Mouse (Mus musculus) midbrain, embryonic 12.5 days (tissue): Measurements from ENCODE around the gene Ntm. TPM values are rescaled to one million over a fixed set of nuclear protein-coding genes. Genes with fewer than 3 reads are reported as not detected.

ENCODE experiments used
- ATAC-seq: fragments of 200-750 bp; cut with Nextera tagmentation; 2 replicates; pipeline ENCODE4 v1.8.0; 2017; ENCODE audit warnings: low read depth, moderate TSS enrichment, moderate library complexity; ENCODE audit not compliant: low FRiP score
- H3K27ac ChIP-seq: fragments of 300-500 bp; sonication (generic); replicated peaks from 2 replicates; pipeline ENCODE4 v1.5.1; 2016; ENCODE audit warnings: mild to moderate bottlenecking
- H3K27me3 ChIP-seq: fragments of 300-500 bp; sonication (generic); 2 replicates; pipeline ENCODE4 v1.6.1; 2016; ENCODE audit warnings: mild to moderate bottlenecking
- H3K36me3 ChIP-seq: fragments of 300-500 bp; sonication (generic); 2 replicates; pipeline ENCODE4 v1.6.1; 2016
- H3K4me1 ChIP-seq: fragments of 300-500 bp; sonication (generic); 2 replicates; pipeline ENCODE4 v1.6.1; 2016
- H3K4me2 ChIP-seq: fragments of 300-500 bp; sonication (generic); replicated peaks from 2 replicates; pipeline ENCODE4 v1.6.1; 2016; ENCODE audit warnings: mild to moderate bottlenecking, moderate library complexity
- H3K4me3 ChIP-seq: fragments of 300-500 bp; sonication (generic); 2 replicates; pipeline ENCODE4 v1.5.1; 2016; ENCODE audit warnings: mild to moderate bottlenecking
- H3K9ac ChIP-seq: fragments of 300-500 bp; sonication (generic); replicated peaks from 2 replicates; pipeline ENCODE4 v1.6.1; 2016; ENCODE audit warnings: mild to moderate bottlenecking, moderate library complexity
- H3K9me3 ChIP-seq: fragments of 300-500 bp; sonication (generic); 2 replicates; pipeline ENCODE4 v1.6.1; 2016; ENCODE audit warnings: mild to moderate bottlenecking
- WGBS: fragments of 180-500 bp; shearing (Covaris S2); methylation state at CpG from one replicate; pipeline ENCODE4 v1.1.7; 2016; 5-methylcytosine and 5-hydroxymethylcytosine counted together
- polyA plus RNA-seq: library from polyadenylated mRNA; unstranded; fragments of >200 nt; fragmentation: Nextera tagmentation; extraction: Ambion mirVana; gene quantifications from 2 replicates; pipeline ENCODE4 v1.2.1, GENCODE M21; 2016

Ntm gene
- polyA plus RNA-seq, 1 experiment from 2014 or later: 39.0 TPM

DNA sequence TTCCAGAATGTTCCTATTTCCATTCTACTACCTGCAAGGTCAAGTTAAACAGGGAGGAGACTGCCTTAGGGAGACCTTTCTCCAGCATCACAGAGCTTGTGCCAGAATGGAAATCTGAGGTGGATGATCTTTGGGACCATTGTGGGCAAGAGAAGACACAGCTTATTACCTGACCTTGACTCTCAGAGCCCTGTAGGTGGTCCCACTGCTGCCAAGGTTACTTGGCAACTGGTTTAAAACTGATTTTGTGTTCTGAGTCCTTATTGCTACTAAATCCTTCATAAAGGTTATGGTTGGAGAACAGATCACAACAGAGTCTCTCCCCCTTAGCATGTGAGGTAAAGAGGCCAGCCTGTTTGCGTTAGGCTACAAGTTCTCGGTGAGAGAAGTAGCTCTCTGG, 839.1 kb downstream of the Ntm start:
- H3K4me3 ChIP-seq: no peak overlapping the region
- H3K27me3 ChIP-seq: no peaks in the 10 kb centered on the region
- no peaks in the 10 kb centered on the region for H3K36me3 ChIP-seq
- WGBS: 85% methylated on average over 2 of the region's 2 CpGs
- H3K27ac ChIP-seq: no peak overlapping the region
- H3K9ac ChIP-seq: no peak overlapping the region
- no peaks in the 10 kb centered on the region for H3K9me3 ChIP-seq
- no peak overlapping the region for H3K4me2 ChIP-seq
- H3K4me1 ChIP-seq: no peaks in the 10 kb centered on the region; the same call in 1 of the 2 replicates
- ATAC-seq: no peak

DNA sequence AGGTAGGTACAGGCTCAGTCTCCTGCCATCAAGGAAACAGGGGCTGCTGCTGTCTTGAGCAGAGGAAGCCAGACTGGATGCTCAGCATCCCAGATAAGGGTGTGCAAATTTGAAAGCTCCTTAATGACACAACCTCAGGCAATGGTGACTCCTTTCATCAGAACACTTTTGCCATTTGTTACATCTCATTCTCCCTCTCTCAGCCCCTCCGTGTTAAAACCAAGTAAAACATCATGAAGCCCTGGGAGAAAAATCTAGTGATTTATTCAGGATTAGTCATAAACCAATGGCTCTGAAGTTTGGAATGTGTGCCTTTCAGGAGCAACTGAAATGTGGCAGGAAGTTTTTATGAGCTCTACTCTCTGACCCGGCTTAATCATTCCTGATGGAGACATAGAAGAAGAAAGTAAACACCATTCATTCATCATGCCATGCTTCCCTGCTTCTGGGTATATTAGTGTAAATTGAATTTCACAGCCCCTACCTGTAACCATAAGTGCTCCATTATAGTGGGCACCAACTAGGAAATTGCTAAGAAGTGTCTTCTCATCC, 845.3 kb downstream of the Ntm start:
- no peaks in the 10 kb centered on the region for H3K9me3 ChIP-seq
- ATAC-seq: no peak
- peaks cover 3% of the 10 kb centered on the region; the same call in 1 of the 2 replicates for H3K4me1 ChIP-seq
- no peak overlapping the region for H3K9ac ChIP-seq
- WGBS: 76% methylated on average over 2 of the region's 2 CpGs
- no peak overlapping the region for H3K27ac ChIP-seq
- no peaks in the 10 kb centered on the region for H3K27me3 ChIP-seq
- no peak overlapping the region for H3K4me2 ChIP-seq
- no peak overlapping the region for H3K4me3 ChIP-seq
- no peaks in the 10 kb centered on the region for H3K36me3 ChIP-seq

DNA sequence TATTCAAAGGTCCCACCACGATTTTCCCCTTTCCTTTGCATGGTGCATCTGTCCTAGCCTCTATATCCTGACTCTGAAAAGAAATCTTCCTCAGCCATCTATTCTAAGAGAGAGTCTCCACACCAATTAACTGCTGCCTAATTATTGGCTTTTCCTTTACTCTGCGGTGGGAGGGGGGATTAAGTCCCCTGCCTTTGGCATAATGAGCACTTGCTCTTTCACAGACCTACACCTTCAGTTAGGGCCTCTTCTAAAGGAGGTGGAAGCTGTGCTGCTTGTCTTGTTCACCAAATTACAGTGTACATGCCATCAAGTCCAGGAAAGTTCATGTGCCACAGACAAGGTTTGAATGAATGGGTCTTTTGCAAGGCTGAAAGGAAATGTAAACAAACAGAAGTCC, 847.6 kb downstream of the Ntm start:
- no peak for ATAC-seq
- WGBS: 32% methylated on average over 2 of the region's 2 CpGs

DNA sequence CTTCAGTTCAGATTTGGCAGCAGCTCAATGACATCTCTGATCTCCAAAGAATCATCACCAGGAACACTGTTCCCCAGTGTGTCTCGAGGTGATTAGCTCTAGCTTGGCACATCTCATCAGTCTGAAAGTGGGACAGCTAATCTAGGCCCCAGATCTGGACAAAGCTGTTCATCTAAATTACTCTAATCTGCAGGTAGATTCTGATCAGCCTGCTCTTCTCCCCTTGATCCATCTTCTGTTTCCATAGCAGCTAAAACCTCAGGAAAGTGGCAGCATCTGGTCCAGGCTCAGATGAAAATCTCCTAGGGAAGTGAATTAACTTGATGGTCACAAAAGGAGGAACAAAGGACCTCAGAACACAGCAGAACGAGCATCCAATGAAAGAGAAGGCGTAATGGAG, 856.2 kb downstream of the Ntm start:
- no peak overlapping the region for H3K27ac ChIP-seq
- H3K4me3 ChIP-seq: no peak overlapping the region
- 53% methylated on average over 3 of the region's 3 CpGs for WGBS
- no peaks in the 10 kb centered on the region for H3K9me3 ChIP-seq
- no peak overlapping the region for H3K4me2 ChIP-seq
- H3K4me1 ChIP-seq: no peaks in the 10 kb centered on the region
- H3K36me3 ChIP-seq: no peaks in the 10 kb centered on the region
- no peaks in the 10 kb centered on the region for H3K27me3 ChIP-seq
- no peak overlapping the region for H3K9ac ChIP-seq
- no peak for ATAC-seq

More for the DNA sequence above, 847.6 kb downstream of the Ntm start:
- Histone ChIP-seq H3K4me3 (no peak overlapping the region), H3K4me2 (no peak overlapping the region), H3K27ac (no peak overlapping the region), H3K36me3 (no peaks in the 10 kb centered on the region), H3K9me3 (no peaks in the 10 kb centered on the region), H3K27me3 (no peaks in the 10 kb centered on the region), H3K9ac (no peak overlapping the region), H3K4me1 (peaks cover 3% of the 10 kb centered on the region; the same call in 1 of the 2 replicates)

DNA sequence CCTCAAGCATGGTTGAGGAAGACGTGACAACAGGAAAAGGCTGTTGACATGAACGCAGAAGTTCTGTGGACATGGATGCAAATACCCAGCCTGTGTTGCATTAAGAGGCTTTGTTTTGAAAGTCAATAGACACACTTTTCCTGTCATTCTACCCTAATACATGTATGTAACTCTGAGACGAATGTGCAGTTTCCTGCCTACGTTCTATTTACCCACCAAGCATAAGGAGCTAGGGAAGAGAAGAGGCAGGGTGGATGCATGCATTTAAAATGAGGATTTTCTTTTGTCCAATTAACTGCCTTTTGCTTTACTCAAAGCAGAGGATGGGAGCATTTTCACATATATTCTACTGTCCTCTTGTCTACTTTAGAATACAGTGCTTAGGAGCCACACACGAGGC, 858.5 kb downstream of the Ntm start:
- Histone ChIP-seq H3K9ac (no peak overlapping the region), H3K4me3 (no peak overlapping the region), H3K4me2 (no peak overlapping the region), H3K27me3 (no peaks in the 10 kb centered on the region), H3K9me3 (no peaks in the 10 kb centered on the region), H3K4me1 (no peaks in the 10 kb centered on the region), H3K36me3 (no peaks in the 10 kb centered on the region), H3K27ac (no peak overlapping the region)
- ATAC-seq: no peak
- WGBS: 86% methylated on average over 5 of the region's 5 CpGs

DNA sequence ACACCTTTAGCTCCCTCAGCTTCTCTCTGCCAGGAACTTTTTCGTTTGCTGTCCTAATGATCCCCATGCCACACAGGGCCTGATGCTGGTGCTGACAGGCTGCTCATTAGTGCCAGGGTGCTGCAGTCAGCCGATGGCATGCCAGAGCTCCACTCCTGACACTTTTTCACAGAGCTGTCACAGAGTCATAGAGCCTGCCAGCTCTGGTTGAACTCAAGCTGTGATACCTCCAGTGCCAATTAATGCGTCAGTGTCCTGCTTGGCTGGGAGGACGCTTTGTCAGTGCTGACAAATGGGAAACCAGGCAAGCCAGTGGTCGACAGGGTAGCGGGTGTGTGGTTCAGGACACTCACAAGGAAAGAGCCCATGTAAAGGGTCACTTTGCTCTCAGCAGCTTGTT, 858.9 kb downstream of the Ntm start:
- Histone ChIP-seq H3K4me2 (no peak overlapping the region), H3K36me3 (no peaks in the 10 kb centered on the region), H3K9me3 (no peaks in the 10 kb centered on the region), H3K27me3 (no peaks in the 10 kb centered on the region), H3K27ac (no peak overlapping the region), H3K4me3 (no peak overlapping the region), H3K9ac (no peak overlapping the region), H3K4me1 (no peaks in the 10 kb centered on the region)
- ATAC-seq: no peak
- WGBS: 70% methylated on average over 6 of the region's 6 CpGs

DNA sequence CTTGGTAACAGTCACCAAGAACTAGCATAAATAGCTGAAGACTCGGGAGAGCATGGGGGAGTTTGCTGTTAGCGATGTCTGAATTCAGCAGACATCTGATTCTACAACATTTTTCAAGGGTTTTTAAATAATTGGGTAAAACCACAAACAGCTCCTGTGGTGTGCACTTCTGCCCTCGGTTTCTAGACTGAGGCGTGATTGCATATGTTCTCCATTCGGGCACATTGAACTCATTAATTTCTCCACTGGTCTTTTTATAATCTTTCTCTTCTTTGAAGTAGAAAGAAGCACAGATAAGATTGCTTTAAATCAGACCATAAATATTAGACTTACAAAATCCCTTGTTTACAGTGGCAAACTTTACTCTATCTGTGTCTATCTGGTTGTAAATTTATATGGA, 862.3 kb downstream of the Ntm start:
- no peak for ATAC-seq
- H3K4me3 ChIP-seq: no peak overlapping the region
- WGBS: 82% methylated on average over 5 of the region's 5 CpGs
- no peaks in the 10 kb centered on the region for H3K36me3 ChIP-seq
- H3K4me1 ChIP-seq: no peaks in the 10 kb centered on the region
- no peaks in the 10 kb centered on the region for H3K27me3 ChIP-seq
- no peak overlapping the region for H3K4me2 ChIP-seq
- no peak overlapping the region for H3K9ac ChIP-seq
- no peaks in the 10 kb centered on the region for H3K9me3 ChIP-seq
- no peak overlapping the region for H3K27ac ChIP-seq

DNA sequence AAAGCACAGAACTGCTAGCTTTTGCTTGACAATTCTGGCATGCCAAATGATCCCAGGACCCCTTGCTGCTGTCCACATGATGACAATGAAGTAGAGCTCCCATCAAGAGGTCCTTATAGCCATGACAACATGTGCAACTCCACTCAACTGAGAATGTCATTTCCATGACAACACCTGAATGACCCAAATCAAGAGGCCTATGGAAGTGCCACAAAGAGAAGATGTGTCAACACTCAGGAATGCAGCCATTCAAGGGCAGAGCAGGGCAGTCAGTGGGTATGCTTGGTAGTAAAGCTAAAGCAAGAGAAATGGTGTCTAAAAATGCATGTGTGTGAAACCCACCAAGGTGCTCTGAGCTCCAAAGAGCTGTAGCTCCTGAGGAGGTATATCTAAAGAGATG, 870.5 kb downstream of the Ntm start:
- H3K9ac ChIP-seq: no peak overlapping the region
- ATAC-seq: no peak
- H3K4me1 ChIP-seq: no peaks in the 10 kb centered on the region
- H3K9me3 ChIP-seq: no peaks in the 10 kb centered on the region
- no peak overlapping the region for H3K4me2 ChIP-seq
- H3K36me3 ChIP-seq: no peaks in the 10 kb centered on the region
- no peak overlapping the region for H3K4me3 ChIP-seq
- no peak overlapping the region for H3K27ac ChIP-seq
- no peaks in the 10 kb centered on the region for H3K27me3 ChIP-seq

DNA sequence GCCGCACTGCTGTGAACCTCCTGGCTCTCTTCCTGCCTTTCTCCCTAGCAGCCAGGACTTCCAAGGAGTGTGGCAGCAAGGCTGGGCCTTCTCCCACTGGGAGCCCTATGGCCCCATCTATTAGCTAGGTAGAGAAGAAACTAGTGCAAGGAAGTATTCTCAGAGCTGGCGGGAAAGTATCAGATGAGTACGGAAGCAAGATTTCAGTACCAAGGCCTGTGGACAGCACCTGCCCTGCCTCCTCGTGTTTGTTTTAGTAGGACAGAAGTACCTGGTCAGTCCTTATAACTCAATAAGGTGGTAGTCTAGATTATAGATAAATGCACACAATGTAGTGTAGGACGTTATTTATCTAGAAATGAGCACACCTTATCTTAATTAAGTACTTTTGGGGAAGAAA, 874.3 kb downstream of the Ntm start:
- H3K36me3 ChIP-seq: no peaks in the 10 kb centered on the region
- H3K4me1 ChIP-seq: no peaks in the 10 kb centered on the region
- H3K27ac ChIP-seq: no peak overlapping the region
- H3K9ac ChIP-seq: no peak overlapping the region
- H3K27me3 ChIP-seq: no peaks in the 10 kb centered on the region
- 60% methylated on average over 5 of the region's 5 CpGs for WGBS
- H3K4me2 ChIP-seq: no peak overlapping the region
- H3K9me3 ChIP-seq: no peaks in the 10 kb centered on the region
- no peak for ATAC-seq
- no peak overlapping the region for H3K4me3 ChIP-seq

DNA sequence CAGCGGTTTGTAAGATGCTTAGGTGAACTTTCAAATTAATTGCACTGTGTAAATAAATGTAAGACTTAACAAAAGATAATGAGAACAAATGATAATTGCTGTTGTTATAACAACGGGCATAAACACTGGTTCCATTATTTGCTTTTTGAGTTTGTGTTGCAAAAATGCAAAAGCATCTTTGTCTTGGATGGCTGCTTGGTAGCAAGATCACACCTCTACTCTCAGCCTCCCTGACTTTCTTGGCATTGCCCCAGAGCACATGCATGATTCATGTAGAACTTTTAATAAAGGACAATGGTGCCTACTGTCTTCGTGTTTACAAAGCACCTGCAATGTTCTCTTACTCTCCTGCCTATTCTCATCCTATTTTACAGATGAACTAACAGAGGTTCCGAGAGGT, 875.3 kb downstream of the Ntm start:
- Histone ChIP-seq H3K4me1 (no peaks in the 10 kb centered on the region), H3K9me3 (no peaks in the 10 kb centered on the region), H3K36me3 (no peaks in the 10 kb centered on the region), H3K27me3 (no peaks in the 10 kb centered on the region), H3K9ac (no peak overlapping the region), H3K4me2 (no peak overlapping the region), H3K4me3 (no peak overlapping the region), H3K27ac (no peak overlapping the region)
- no peak for ATAC-seq
- 57% methylated on average over 4 of the region's 4 CpGs for WGBS

DNA sequence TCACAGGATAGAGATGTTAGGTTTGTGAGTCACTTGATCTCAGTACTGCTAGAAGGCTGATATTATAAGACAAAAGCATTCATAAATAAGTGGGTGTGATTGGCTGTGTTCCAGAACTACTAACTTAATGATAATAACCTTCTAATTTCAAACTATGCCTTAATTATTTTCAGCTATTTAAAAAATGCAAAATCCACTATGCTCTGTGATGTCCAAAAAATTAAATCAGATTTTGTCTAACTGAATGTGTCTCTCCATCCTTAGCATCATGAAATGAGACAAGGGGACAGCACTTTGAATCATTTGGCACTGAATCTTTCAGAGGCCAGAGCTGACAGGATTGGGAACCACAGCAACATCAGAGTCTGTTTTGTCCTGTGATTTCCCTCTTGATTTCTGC, 875.8 kb downstream of the Ntm start:
- Histone ChIP-seq H3K9ac (no peak overlapping the region), H3K9me3 (no peaks in the 10 kb centered on the region), H3K4me3 (no peak overlapping the region), H3K27ac (no peak overlapping the region), H3K36me3 (no peaks in the 10 kb centered on the region), H3K4me1 (no peaks in the 10 kb centered on the region), H3K27me3 (no peaks in the 10 kb centered on the region), H3K4me2 (no peak overlapping the region)
- ATAC-seq: no peak

DNA sequence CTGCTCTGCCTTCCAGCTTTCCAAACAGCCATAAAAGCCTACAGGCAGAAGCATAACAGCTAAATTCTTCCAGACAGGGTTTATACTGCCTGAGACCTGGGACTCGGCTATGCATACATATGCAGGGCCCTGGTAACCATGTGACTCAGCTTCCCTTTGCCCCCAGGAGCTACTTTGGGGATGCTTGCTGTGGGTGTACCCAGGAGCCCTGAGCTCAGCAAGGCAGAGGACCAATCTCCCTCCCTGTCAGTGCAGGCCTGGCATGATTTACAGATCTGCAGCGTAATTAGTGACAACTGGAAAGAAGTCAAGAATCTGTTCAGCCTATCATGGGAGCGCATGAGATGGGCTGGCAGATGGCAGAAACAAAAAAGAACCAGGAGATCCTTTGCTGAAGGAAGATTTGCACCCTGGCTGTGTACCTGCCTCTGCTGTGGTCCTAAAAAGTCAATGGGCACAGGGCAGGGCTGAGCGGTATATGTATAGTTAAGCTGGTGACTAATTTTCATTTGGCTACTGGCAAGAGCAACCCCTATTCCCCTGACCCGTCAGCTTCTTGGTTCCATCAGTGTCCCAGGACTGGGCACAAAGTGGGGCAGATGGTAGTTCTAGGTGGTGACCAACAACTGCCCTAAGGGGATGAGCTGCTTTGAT, 886.9 kb downstream of the Ntm start:
- no peak overlapping the region for H3K4me2 ChIP-seq
- no peak overlapping the region for H3K4me3 ChIP-seq
- 88% methylated on average over 5 of the region's 5 CpGs for WGBS
- no peaks in the 10 kb centered on the region for H3K27me3 ChIP-seq
- H3K9me3 ChIP-seq: no peaks in the 10 kb centered on the region
- no peak for ATAC-seq
- no peak overlapping the region for H3K27ac ChIP-seq
- H3K36me3 ChIP-seq: no peaks in the 10 kb centered on the region
- no peak overlapping the region for H3K9ac ChIP-seq
- H3K4me1 ChIP-seq: no peaks in the 10 kb centered on the region

DNA sequence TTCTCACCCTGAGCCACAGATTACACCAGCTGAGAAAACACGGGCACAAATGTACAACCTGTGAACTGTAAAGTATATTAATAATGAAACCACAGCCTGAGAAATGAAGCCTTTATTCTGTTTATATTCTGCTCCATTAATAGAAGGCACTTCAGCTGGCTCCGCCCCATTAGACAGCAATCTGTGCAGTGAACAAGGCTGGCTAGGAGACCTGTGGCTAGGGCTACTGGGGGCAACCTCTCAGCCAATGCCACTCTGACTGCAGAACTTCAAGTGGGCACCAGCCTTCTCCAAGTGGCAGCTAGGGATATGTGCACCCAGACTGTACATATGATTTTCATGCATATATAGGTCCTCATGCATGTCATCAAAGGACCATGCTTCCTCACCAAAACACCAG, 887.7 kb downstream of the Ntm start:
- no peak for ATAC-seq
- H3K4me2 ChIP-seq: no peak overlapping the region
- no peaks in the 10 kb centered on the region for H3K9me3 ChIP-seq
- no peaks in the 10 kb centered on the region for H3K27me3 ChIP-seq
- 87% methylated on average over 2 of the region's 2 CpGs for WGBS
- no peak overlapping the region for H3K9ac ChIP-seq
- no peaks in the 10 kb centered on the region for H3K36me3 ChIP-seq
- no peak overlapping the region for H3K27ac ChIP-seq
- no peak overlapping the region for H3K4me3 ChIP-seq
- no peaks in the 10 kb centered on the region for H3K4me1 ChIP-seq
